Mouse (Mus musculus) liver, adult (tissue): ENCODE data around the gene Tamm41.

Experiments used
- GATA4 ChIP-seq: IDR thresholded peaks from 2 replicates; pipeline ENCODE4 v1.6.1; 2014; ENCODE audit warnings: mild to moderate bottlenecking, low read length; ENCODE audit not compliant: insufficient replicate concordance

Tamm41 gene

DNA sequence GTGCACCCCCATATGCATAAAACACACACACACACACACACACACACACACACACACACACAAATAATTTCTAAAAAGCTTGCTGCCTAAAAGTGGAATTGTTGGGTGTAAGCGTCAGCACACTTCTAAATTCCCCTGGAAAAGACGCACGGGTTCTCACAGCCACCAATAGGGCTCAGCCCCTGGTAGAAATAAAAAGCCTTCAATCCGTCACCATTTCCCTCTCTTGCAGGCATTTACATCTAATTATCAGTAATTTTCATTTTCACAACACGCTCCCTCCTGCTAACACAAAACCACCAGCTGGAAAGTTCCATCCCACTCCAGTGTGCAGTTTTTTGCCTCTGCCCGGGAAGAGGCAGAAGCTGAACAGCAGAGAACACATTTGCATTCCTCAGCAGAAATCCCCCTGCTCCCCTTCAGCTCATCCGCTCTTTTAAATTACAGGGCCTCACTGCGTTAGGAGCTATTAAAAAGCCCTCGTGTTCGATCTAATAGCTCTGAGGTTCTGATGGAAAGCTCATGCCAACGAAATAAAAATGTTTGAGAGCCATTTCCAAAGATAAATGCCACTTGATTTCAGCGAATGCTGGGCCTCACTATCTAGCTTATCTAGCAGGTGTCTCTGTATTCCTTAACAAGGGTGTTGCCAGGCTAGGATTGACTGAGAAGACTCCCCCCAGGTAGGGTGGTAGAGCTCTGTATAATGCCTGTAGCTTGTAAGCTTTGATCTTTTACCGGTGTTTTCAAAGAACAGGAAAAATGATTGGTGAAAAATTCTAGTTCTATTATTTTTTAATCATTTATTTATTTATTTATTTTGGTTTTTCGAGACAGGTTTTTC is 6.2 kb upstream of the Tamm41 start:
- TF ChIP-seq GATA4, result no peak

DNA sequence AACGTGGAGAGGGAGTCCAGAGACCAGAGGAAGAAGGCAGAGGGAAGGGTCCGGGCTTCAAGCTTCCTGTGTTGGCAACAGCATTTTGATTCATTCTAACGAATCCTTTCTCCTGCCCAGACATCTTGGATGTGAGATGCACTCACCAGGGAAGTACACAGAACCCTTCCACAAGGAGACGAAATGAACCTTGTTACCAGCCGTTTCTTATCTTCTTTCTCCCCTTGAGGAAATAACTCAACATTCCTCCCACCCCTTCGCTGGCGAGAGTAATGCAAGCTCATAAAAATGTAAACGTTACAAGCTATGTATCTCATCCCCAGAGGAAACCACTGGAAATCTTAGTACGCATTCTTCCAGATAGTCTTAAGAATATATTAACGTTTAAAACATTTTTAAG is 4.9 kb upstream of the Tamm41 start:
- no peak for TF ChIP-seq GATA4

DNA sequence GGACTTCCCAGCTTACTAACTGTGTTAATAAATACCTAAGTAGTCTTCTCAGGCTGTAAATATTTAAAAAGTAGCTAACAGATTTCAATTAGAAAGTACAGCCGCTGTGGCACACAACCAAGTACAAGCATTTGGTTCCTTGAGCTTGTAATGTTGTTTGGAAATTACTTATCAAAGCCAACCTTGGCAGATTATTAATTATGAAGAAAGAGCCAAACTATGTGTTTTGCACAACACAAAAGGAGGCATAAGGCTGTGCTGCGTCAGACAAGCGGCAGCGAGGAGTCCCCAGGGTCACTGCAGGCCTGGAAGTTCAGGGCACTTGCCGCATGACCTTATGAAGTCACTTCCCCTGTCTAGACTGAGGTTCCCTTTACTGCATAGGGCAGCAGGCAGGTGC is 4.2 kb downstream of the Tamm41 start:
- TF ChIP-seq GATA4, result no peak

DNA sequence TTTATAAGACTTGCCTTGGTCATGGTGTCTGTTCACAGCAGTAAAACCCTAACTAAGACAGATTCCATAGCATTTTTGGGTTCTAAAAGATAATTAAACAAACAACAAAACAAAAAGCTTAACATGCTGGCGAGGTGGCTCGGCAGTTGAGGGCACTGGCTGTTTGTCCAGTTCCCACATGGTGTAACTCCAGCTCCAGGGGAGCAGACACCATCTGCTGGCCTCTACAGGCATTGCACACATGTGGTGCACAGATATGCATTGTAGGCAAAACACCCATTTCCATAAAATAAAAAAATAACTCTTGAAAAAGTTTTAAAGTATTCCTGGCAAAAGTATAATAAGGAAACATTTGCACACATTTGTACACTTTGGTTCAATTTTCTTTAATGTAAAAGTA is 7.6 kb downstream of the Tamm41 start:
- no peak for TF ChIP-seq GATA4

GRCm38 (mm10) chr6:115029248-115029647 is 8.4 kb downstream of the Tamm41 start:
- TF ChIP-seq GATA4, result no peak

- TF ChIP-seq GATA4, result no peak
These were observed 10.1 kb downstream of the Tamm41 start for GRCm38 (mm10) chr6:115027485-115027992.

DNA sequence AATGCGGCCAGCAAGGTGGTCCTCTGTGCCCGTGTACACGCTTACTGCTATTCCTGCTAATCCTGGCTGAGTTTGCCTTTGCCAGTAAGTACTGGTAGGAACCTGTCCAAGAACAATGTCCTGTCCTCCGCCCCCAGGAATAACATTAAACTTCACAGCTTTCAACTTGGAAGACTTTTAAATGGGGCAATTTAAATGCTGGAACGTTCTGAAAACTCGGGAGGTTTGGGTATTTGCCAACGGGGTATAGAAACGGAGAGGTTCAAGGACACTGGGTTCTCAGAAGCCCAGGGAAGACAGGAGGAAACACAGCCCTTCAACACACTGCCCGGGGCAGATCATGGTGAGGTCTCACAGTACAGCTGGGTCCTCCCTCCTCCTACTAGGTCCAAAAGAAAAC is 14.8 kb downstream of the Tamm41 start:
- no peak for TF ChIP-seq GATA4

DNA sequence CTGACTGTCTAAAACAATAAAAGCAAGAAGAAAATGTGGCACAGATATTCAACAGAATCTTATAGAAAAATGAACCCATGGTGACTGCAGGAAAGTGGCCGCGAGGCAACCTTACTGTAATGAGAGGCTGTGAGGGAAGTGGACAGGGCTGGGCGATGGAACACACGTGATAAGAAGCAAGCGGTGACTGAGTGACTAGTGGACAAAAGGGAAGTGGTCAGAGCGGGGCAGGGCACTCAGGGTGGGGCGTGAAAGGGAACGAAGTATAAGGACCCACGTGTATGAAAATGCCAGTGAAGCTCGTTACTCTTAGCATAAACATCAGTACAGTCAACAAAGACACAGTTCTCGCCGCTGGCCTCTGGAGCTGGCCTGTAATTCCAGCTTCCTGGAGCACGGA is 22.2 kb downstream of the Tamm41 start:
- TF ChIP-seq GATA4, result no peak

DNA sequence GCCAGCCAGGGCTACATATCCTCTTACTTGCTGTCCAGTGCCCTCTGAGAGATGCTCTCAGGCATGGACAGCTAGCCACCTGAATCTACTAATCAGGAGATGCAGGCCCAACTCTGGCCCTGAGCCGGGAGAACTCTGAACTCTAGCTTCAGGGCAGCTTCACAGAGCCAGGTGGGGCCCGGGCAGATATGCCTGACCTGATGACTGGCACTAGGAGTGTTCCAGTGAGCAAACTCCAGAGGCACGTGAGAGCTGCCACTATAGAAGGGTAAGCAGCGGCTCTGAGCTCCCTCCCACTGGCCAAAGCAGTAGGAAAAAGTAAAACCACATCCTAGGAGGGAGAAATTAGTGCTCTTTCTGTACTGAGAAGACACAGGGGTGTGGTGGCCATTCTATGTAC is 24.1 kb downstream of the Tamm41 start:
- TF ChIP-seq GATA4, result no peak

DNA sequence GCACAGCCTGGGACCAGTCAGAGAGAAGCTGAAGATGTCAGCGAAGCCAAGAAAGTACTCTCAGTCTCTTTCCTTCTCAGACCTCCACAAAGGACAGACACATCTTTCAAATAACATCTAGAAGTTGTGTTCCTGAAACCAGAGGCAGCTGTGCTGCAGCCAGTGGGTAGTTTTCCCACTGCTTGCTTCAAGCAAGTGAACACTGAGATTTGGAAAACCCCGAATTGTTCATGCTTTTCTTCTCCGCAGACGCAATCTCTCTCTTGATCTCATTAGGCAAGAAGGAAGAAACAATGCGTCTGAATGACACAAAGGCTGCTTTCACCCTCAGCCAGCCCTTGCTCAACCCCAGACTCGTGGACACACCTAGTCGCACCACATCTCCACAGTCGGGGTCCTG is 25.9 kb downstream of the Tamm41 start:
- no peak for TF ChIP-seq GATA4

- TF ChIP-seq GATA4, result no peak
These were observed 26.9 kb downstream of the Tamm41 start for GRCm38 (mm10) chr6:115010815-115011214.

DNA sequence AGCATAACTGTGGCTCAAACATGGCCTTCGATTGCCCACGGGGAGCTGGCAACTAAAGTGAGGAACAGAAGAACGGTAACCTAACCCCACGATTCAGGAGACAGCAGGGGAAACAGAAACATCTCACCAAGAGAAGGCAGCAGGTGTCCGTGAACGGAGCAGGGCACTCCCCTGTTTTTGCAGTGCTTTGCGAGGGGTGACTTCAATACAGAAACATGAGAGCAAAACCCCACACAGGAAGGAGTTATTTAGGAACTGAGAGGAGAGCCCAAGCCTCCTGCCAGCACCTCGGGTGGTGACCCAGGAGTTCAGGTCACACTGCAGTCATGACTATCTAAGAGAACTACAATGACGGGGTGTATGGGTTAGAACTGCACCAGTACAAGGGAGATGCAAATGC is 27.4 kb downstream of the Tamm41 start:
- no peak for TF ChIP-seq GATA4

DNA sequence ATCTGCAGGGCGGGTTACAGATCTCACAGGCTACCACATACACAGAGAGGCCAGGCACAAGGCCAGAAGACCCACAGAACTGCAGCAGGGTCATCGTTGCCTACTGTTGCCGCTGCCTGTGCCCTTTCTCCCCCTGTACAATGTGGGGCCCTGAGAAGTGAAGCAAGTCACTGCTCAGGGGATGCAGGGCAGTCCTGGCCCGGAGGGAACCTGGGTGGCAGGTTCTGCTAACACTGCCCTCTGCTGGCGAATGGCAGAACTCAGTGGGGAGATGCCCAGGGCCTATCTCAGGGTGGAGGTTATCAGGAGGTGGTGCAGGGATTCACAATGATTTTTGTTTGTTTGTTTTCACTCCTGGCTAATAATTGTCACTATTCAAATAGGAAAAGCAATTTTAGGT is 29.9 kb downstream of the Tamm41 start:
- TF ChIP-seq GATA4, result no peak

- TF ChIP-seq GATA4, result peak; percentile 29; the same call in 1 of the 2 replicates
These were observed 30.7 kb downstream of the Tamm41 start for GRCm38 (mm10) chr6:115006948-115007347.

GRCm38 (mm10) chr6:115006065-115006464 is 31.6 kb downstream of the Tamm41 start:
- no peak for TF ChIP-seq GATA4

DNA sequence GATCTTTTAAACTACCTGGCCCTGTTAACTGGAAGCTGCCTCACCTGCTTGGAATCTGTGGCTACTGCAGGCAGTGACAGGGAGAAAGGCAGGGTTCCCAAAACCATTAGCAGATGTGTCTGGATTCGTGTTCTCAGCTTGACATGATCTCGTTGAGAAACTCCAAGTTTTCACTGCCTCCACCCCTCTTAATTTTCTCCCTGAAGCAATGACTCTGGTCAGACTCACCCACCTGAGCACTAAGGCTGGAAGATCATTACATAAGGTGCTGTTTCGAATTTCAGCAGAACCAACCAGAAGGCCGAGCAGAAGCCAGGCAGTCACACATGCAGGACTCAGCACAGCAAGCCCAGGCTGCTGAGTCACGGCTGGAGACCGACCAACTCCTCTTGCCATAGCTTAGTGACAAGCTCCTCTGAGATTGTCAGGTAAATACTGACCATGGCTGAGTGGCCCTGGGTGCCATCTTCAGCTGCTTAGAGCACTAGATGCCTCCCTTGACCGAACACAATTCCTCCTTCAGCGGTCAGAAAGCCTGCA is 32.3 kb downstream of the Tamm41 start:
- TF ChIP-seq GATA4, result no peak
